In the genomic region with DNA sequence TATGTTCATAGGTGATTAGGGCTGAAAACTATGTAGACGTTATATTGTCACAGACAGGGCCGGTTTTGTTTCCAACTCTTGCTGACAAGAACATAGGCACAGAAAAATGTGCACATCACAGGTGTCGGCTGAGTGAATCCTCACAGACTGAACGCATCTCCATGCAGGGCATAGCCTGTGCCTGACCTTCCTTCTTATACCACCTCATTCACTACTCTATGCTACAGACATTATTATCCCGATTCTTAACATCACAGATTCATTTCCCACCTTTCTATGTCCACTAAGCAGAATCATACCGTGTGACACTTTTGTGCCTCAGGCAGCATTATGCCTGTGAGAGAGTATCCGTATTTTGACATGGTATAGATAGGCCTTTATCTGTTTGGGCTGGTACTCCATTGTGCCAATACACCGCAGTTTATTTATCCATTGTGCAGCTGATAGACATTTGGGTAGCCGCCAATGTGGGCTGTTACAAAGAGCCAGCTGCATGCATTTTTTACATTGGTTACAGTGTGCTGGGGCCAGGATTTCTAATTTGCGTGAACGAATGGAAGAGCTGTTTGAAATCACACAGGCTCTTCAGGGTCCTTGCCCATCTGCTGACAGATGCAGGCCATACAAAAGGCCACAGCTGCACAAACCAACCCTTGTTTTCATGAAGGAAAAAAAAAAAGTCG, we compare ENCODE assay signal across 9 mouse cellular contexts. TPM values are rescaled to one million over a fixed set of nuclear protein-coding genes. Genes with fewer than 3 reads are reported as not detected.
DNase-seq lines count a peak whose midpoint lies in the region; ATAC-seq and TF ChIP-seq lines count a peak whose summit lies in the region.
"Had no signal": no experiment of that assay in that cellular context is flagged by ENCODE, and none has a peak within 500 bp of the region (broad histone marks: within the 10 kb centered on the region; RNA-seq: fewer than 3 reads in every experiment).

No protein-coding gene starts in this region.

- no peaks in the 10 kb centered on the region for H3K36me3 ChIP-seq in heart, embryonic 15.5 days
- no peaks in the 10 kb centered on the region for H3K36me3 ChIP-seq in hindbrain, embryonic 10.5 days
- H3K36me3 ChIP-seq in kidney, embryonic 14.5 days (ENCODE audit: control insufficient read depth, insufficient read depth, low read length): no peaks in the 10 kb centered on the region

- ATAC-seq in heart, embryonic 15.5 days (replicated peaks; ENCODE audit: insufficient number of reproducible peaks, insufficient read depth, low FRiP score, low read depth): 0 out of 2 replicates have a peak, but pooled peaks have one; percentile 45
- peak; percentile 51 for ATAC-seq in megakaryocyte-erythroid progenitor cell, adult 5-6 weeks (replicated peaks; ENCODE audit: low FRiP score, low TSS enrichment, poor library complexity, severe bottlenecking)
- ATAC-seq in kidney, embryonic 14.5 days (ENCODE audit: low FRiP score, low TSS enrichment): no peak

- no peak for TF ChIP-seq POLR2A in brain, embryonic 14.5 days (IDR thresholded peaks at IDR 0.05; ENCODE audit: borderline replicate concordance, extremely low read depth, insufficient read depth, insufficient read length, poor library complexity, severe bottlenecking)

- H3K4me3 ChIP-seq in heart, embryonic 15.5 days: no peak overlapping the region
- H3K4me3 ChIP-seq in hindbrain, embryonic 10.5 days: no peak overlapping the region
- H3K4me3 ChIP-seq in kidney, embryonic 14.5 days (ENCODE audit: low read length): no peak overlapping the region

- peaks cover 15% of the 10 kb centered on the region for H3K4me1 ChIP-seq in heart, embryonic 15.5 days (replicated peaks)
- H3K4me1 ChIP-seq in hindbrain, embryonic 10.5 days (replicated peaks): peaks cover 26% of the 10 kb centered on the region
- H3K4me1 ChIP-seq in kidney, embryonic 14.5 days (ENCODE audit: control insufficient read depth, insufficient read depth, low read length): no peaks in the 10 kb centered on the region

- H3K9me3 ChIP-seq in heart, embryonic 15.5 days (replicated peaks): no peaks in the 10 kb centered on the region
- H3K9me3 ChIP-seq in hindbrain, embryonic 10.5 days: no peaks in the 10 kb centered on the region
- no peaks in the 10 kb centered on the region for H3K9me3 ChIP-seq in kidney, embryonic 14.5 days (ENCODE audit: control insufficient read depth, low read length)

- H3K27me3 ChIP-seq in heart, embryonic 15.5 days: no peaks in the 10 kb centered on the region
- no peaks in the 10 kb centered on the region for H3K27me3 ChIP-seq in hindbrain, embryonic 10.5 days (ENCODE audit: insufficient read depth, poor library complexity, severe bottlenecking)
- no peaks in the 10 kb centered on the region for H3K27me3 ChIP-seq in kidney, embryonic 14.5 days (ENCODE audit: control insufficient read depth, insufficient read depth, low read length)

- H3K27ac ChIP-seq in heart, embryonic 15.5 days: peak overlapping the region; percentile 39
- H3K27ac ChIP-seq in hindbrain, embryonic 10.5 days: peak overlapping the region; percentile 75
- H3K27ac ChIP-seq in kidney, embryonic 14.5 days (ENCODE audit: low read depth, low read length): no peak overlapping the region

- 42% methylated on average over 12 of the region's 12 CpGs for WGBS in heart, embryonic 15.5 days
- 54% methylated on average over 12 of the region's 12 CpGs for WGBS in hindbrain, embryonic 10.5 days
- 80% methylated on average over 12 of the region's 12 CpGs for WGBS in kidney, embryonic 14.5 days

- no peak for DNase-seq in heart, adult 18-20 months
- DNase-seq in brain, embryonic 14.5 days (ENCODE audit: low read depth): peak; percentile 96
- peak; percentile 43 for DNase-seq in hindbrain, embryonic 10.5 days (ENCODE audit: low spot score)
- no peak for DNase-seq in urinary bladder, postnatal 10 days (ENCODE audit: low spot score)
- no peak for DNase-seq in gastrocnemius, adult 8-10 months (ENCODE audit: low spot score in 2 of 2)

- peak overlapping the region; percentile 24; the same call in 1 of the 2 replicates for H3K4me2 ChIP-seq in heart, embryonic 15.5 days
- no peak overlapping the region for H3K4me2 ChIP-seq in kidney, embryonic 14.5 days (replicated peaks; ENCODE audit: low read depth, low read length)

- TF ChIP-seq CTCF in brain, embryonic 14.5 days (IDR thresholded peaks at IDR 0.05; ENCODE audit: borderline replicate concordance, extremely low read depth, insufficient read depth, insufficient read length): no peak

- no peak overlapping the region for H3K9ac ChIP-seq in heart, embryonic 15.5 days
- no peak overlapping the region for H3K9ac ChIP-seq in kidney, embryonic 14.5 days (ENCODE audit: low read depth, low read length)

RNA-seq across cellular contexts. Expression of gene Gm3646, which starts 33.5 kb away (rescaled TPM):
- polyA plus RNA-seq in heart, embryonic 15.5 days (2015; fragmentation: Nextera tagmentation; extraction: Ambion mirVana): 3.5 and 3.6 TPM in 2 replicates
- 10 to 100 TPM in 1 of 2 experiments, 1 to 10 TPM in 1; 7.6 to 11.1 TPM for total RNA-seq in heart, adult 18-20 months (2021)
- polyA plus RNA-seq in brain, embryonic 14.5 days (2012; rRNA removed): not detected in 2 replicates
- not detected in 2 replicates for polyA plus RNA-seq in hindbrain, embryonic 10.5 days (2016; fragmentation: Nextera tagmentation; extraction: Ambion mirVana)
- total RNA-seq in megakaryocyte-erythroid progenitor cell, adult 5-6 weeks (2014; fragmentation: Nextera tagmentation): not detected in 2 replicates
- not detected in 2 replicates for total RNA-seq in megakaryocyte-erythroid progenitor cell, adult 5-6 weeks (2017)
- not detected for total RNA-seq in gastrocnemius, adult 8-10 months (2022)
- polyA plus RNA-seq in kidney, embryonic 14.5 days (2014; fragmentation: Nextera tagmentation; extraction: Ambion mirVana): not detected in 2 replicates
- polyA plus RNA-seq: large intestine, adult 2 months had no signal

Comparison
In these comparisons a context has a peak if more than half of its experiments do, and no peak if none do; other contexts are left out.
1. DNase-seq: peak in brain, embryonic 14.5 days (single experiment) and hindbrain, embryonic 10.5 days (single experiment); none in heart, adult 18-20 months (0 of 2), urinary bladder, postnatal 10 days (single experiment) and gastrocnemius, adult 8-10 months (0 of 2).